Mouse (Mus musculus) intestine, postnatal 0 days (tissue): ENCODE measurements around the gene Cstf3. TPM values are rescaled to one million over a fixed set of nuclear protein-coding genes. Genes with fewer than 3 reads are reported as not detected.
A peak's percentile ranks its signal among the peaks of the same experiment; 100 is the strongest.

Experiments
- ATAC-seq: fragments of 200-750 bp; cut with Nextera tagmentation; 2 replicates; pipeline ENCODE4 v1.8.0; 2017; ENCODE audit warnings: mild to moderate bottlenecking, moderate TSS enrichment, moderate library complexity
- H3K27ac ChIP-seq: fragments of 300-500 bp; sonication (generic); 2 replicates; pipeline ENCODE4 v1.5.1; 2014; ENCODE audit warnings: mild to moderate bottlenecking, low read depth, low read length, moderate library complexity
- H3K27me3 ChIP-seq: fragments of 300-500 bp; sonication (generic); replicated peaks from 2 replicates; pipeline ENCODE4 v1.6.1; 2014; ENCODE audit warnings: low read length, mixed read lengths; ENCODE audit not compliant: control insufficient read depth, insufficient read depth
- H3K36me3 ChIP-seq: fragments of 300-500 bp; sonication (generic); 2 replicates; pipeline ENCODE4 v1.6.1; 2014; ENCODE audit warnings: mild to moderate bottlenecking, moderate library complexity; ENCODE audit not compliant: control insufficient read depth, insufficient read depth
- H3K4me1 ChIP-seq: fragments of 300-500 bp; sonication (generic); replicated peaks from 2 replicates; pipeline ENCODE4 v1.6.1; 2014; ENCODE audit warnings: antibody characterized with exemption, low read length, mixed read lengths; ENCODE audit not compliant: control insufficient read depth, insufficient read depth
- H3K4me2 ChIP-seq: fragments of 300-500 bp; sonication (generic); replicated peaks from 2 replicates; pipeline ENCODE4 v1.6.1; 2014; ENCODE audit warnings: low read depth, mild to moderate bottlenecking, moderate library complexity
- H3K4me3 ChIP-seq: fragments of 300-500 bp; sonication (generic); 2 replicates; pipeline ENCODE4 v1.5.1; 2014; ENCODE audit warnings: low read depth, low read length
- H3K9ac ChIP-seq: fragments of 300-500 bp; sonication (generic); 2 replicates; pipeline ENCODE4 v1.6.1; 2014; ENCODE audit warnings: mild to moderate bottlenecking, low read depth, low read length
- H3K9me3 ChIP-seq: fragments of 300-500 bp; sonication (generic); 2 replicates; pipeline ENCODE4 v1.6.1; 2016; ENCODE audit warnings: mixed run types; ENCODE audit not compliant: control insufficient read depth
- CTCF ChIP-seq: sonication (generic); IDR thresholded peaks from 2 replicates; pipeline ENCODE4 v1.5.1; 2016; ENCODE audit warnings: low read depth, mild to moderate bottlenecking, control low read depth, antibody characterized with exemption, moderate library complexity
- WGBS: fragments of 180-500 bp; shearing (Covaris S2); extraction: QIAGEN DNeasy Blood & Tissue Kit; methylation state at CpG from one replicate; pipeline ENCODE4 v1.1.7; 2014; 5-methylcytosine and 5-hydroxymethylcytosine counted together
- polyA plus RNA-seq: library from polyadenylated mRNA; unstranded; fragments of >200 nt; fragmentation: Nextera tagmentation; extraction: Ambion mirVana; gene quantifications from 2 replicates; pipeline ENCODE4 v1.2.1, GENCODE M21; 2015

Cstf3 gene
- polyA plus RNA-seq, 1 experiment from 2014 or later: 20.5 TPM

DNA sequence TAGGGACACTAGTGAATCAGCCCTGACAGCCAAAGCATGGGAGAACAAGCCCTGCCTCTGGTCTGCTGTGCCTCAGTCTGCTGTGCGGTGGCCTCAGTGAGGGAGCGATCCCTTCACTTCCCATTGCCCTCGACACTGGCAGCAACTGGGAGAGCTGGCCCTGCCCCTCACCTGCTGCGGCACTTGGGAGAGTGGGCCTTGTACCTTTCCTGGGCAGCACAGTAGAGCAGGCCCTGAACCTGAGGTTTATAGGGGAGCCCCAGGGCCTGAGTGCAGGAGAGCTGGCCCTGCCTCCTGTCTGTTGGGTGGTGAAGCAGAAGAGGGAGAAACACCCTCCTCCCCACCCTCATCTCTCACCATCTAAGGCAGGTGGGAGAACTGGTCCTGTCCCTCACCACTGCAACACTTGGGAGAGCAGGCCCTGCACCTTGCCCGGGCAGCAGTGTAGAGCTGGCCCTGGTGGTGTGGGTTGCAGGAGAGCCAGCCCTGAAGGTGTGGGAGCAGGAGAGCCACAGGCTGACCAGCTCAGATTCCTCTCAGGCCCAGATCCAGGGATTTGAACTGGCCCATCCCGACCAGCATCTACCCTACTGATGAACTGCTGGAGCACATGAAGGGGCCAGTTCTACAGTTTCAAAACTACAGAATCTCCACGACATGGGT, 10.4 kb upstream of the Cstf3 start:
- no peak for TF ChIP-seq CTCF
- WGBS: 84% methylated on average over 7 of the region's 7 CpGs
- no peaks in the 10 kb centered on the region for H3K4me1 ChIP-seq
- H3K9me3 ChIP-seq: no peaks in the 10 kb centered on the region
- no peaks in the 10 kb centered on the region for H3K27me3 ChIP-seq
- H3K36me3 ChIP-seq: no peaks in the 10 kb centered on the region
- H3K9ac ChIP-seq: no peak overlapping the region
- no peak for ATAC-seq
- no peak overlapping the region for H3K4me3 ChIP-seq
- no peak overlapping the region for H3K27ac ChIP-seq
- H3K4me2 ChIP-seq: no peak overlapping the region

DNA sequence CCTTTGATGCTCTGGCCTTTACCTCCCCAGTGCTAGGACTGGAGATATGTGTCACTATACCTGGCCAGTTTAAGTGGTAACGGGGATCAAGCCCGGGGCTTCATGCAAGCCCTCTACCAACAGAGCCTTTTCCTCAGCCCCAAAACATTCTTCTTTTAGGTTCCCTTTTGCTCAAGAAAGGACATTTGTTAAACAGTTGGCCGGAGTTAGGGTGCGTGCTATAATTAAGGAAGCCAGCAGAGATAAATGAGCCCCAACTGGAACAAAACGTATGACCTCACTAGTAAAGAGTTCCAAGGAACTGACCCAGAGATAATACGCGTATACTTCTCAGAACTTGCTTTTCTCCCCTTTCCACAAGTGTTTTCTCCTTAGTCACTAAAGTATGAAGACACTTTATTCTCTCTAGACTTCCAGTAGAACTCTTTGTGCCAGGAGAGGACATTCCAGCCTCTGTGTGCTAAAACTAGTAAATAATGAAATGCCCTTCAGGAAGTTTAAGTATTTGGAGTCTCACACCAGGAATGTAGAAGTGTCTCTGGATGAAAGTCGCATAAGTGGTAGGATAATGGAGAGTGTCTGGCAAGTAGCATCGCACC, 8.9 kb upstream of the Cstf3 start:
- Histone ChIP-seq H3K27me3 (no peaks in the 10 kb centered on the region), H3K4me2 (no peak overlapping the region), H3K27ac (no peak overlapping the region), H3K36me3 (no peaks in the 10 kb centered on the region), H3K9me3 (no peaks in the 10 kb centered on the region), H3K4me1 (no peaks in the 10 kb centered on the region), H3K9ac (0 out of 2 replicates have a peak overlapping the region, but pooled peaks have one; percentile 3), H3K4me3 (no peak overlapping the region)
- WGBS: 63% methylated on average over 9 of the region's 9 CpGs
- no peak for TF ChIP-seq CTCF
- ATAC-seq: no peak

DNA sequence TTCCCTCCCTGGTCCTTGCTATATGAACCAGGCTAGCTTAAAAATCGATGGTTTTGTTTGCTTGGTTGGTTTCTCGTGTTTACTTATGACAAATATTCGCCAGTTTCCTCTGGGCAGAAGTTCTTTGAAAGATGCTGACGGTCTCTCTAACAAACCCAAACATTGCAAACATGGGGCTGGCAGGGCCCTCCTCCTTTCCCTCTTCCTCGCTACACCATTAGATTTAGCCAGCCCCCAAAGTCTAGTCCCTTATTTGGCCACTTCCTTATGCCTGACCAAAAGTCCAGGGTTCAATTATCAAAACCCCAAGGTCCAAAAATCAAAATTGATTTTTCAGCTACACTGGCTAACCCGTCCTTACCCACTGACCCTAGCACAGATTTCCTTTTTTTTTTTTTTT, 7.3 kb upstream of the Cstf3 start:
- Histone ChIP-seq H3K36me3 (no peaks in the 10 kb centered on the region), H3K9ac (no peak overlapping the region), H3K9me3 (no peaks in the 10 kb centered on the region), H3K27me3 (no peaks in the 10 kb centered on the region), H3K4me3 (no peak overlapping the region), H3K27ac (no peak overlapping the region), H3K4me1 (no peaks in the 10 kb centered on the region), H3K4me2 (no peak overlapping the region)
- no peak for ATAC-seq
- no peak for TF ChIP-seq CTCF
- 41% methylated on average over 6 of the region's 6 CpGs for WGBS

DNA sequence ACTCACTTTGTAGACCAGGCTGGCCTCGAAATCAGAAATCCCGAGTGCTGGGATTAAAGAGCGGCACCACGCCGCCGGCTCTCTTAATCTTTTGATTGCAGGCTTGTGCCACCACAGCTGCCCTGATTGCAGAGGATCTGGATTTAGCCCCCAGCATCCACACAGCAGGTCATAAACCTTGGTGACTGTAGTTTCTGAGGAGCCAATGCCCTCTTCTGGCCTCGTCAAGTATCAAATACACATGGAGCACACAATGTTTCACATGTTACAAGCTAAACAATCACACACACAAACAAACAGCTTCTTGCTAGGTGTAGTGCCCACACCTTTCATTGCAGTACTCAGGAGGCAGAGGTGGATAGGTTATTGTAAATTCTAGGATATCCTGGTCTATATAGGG, 6.1 kb upstream of the Cstf3 start:
- Histone ChIP-seq H3K27me3 (no peaks in the 10 kb centered on the region), H3K27ac (no peak overlapping the region), H3K9ac (no peak overlapping the region), H3K9me3 (no peaks in the 10 kb centered on the region), H3K36me3 (no peaks in the 10 kb centered on the region), H3K4me2 (no peak overlapping the region), H3K4me1 (no peaks in the 10 kb centered on the region), H3K4me3 (no peak overlapping the region)
- WGBS: 81% methylated on average over 7 of the region's 7 CpGs
- peak; percentile 40 for TF ChIP-seq CTCF
- no peak for ATAC-seq

DNA sequence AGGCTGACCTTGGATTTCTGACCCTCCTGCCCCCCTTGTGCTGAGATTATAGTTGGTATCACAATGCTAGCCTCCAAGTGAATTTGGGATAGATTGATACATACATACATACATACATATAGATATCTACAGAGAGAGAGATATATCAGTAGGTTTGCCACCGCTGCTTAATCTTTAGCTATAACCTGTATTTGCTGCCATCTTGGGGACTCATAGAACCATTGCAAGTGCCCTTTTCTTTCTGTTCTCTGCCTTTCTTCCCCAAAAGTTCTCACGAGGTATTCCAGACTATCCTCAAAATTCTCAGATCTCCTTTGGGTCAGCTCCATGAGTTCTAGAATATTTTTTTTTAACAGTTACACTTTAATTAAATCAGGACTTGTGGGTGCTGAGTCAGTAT, 4.7 kb upstream of the Cstf3 start:
- H3K36me3 ChIP-seq: no peaks in the 10 kb centered on the region
- no peak for ATAC-seq
- no peak overlapping the region for H3K4me3 ChIP-seq
- H3K9me3 ChIP-seq: no peaks in the 10 kb centered on the region
- H3K27ac ChIP-seq: no peak overlapping the region
- H3K4me1 ChIP-seq: no peaks in the 10 kb centered on the region
- H3K4me2 ChIP-seq: no peak overlapping the region
- H3K27me3 ChIP-seq: no peaks in the 10 kb centered on the region
- 24% methylated on average over 2 of the region's 2 CpGs for WGBS
- H3K9ac ChIP-seq: no peak overlapping the region
- peak; percentile 66 for TF ChIP-seq CTCF

DNA sequence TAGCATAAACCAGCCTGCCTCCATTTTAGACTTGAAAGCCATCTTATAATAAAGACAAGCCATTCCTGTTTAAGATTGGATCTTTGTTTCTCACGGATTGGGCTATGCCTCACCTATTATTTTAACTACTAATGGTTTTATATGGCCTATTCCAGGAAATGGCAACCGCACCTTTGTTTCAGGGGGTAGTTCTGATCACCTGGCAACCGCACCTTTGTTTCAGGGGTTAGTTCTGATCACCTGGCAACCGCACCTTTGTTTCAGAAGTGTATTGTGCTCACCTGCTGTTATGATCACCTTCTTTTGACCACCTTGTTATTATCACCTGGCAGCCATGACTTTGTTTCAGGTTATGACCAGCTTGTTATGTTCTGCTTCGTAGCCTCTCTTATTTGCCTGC, 1.8 kb upstream of the Cstf3 start:
- WGBS: 85% methylated on average over 5 of the region's 5 CpGs
- Histone ChIP-seq H3K4me1 (no peaks in the 10 kb centered on the region), H3K9ac (no peak overlapping the region), H3K4me2 (no peak overlapping the region), H3K4me3 (no peak overlapping the region), H3K9me3 (no peaks in the 10 kb centered on the region), H3K27me3 (no peaks in the 10 kb centered on the region), H3K27ac (no peak overlapping the region), H3K36me3 (no peaks in the 10 kb centered on the region)
- TF ChIP-seq CTCF: no peak
- ATAC-seq: no peak
